Mouse (Mus musculus) adrenal gland, postnatal 25 days (tissue): ENCODE measurements around the gene Hspa1b. TPM values are rescaled to one million over a fixed set of nuclear protein-coding genes. Genes with fewer than 3 reads are reported as not detected.
"Not testable (repeated sequence)": the region's sequence is repeated elsewhere in the genome, so short reads cannot be mapped to it uniquely, and the experiment has no call there.

ENCODE experiments used
- DNase-seq: peaks from one replicate; pipeline ENCODE4 v3.0.0; 2021; ENCODE audit warnings: mixed read lengths
- total RNA-seq: library from RNA; stranded (reverse); gene quantifications from 2 replicates; pipeline ENCODE4 v1.2.3, GENCODE M21; 2021

Gene Hspa1b
- total RNA-seq, 1 experiment from 2014 or later = 29.0 TPM

DNA sequence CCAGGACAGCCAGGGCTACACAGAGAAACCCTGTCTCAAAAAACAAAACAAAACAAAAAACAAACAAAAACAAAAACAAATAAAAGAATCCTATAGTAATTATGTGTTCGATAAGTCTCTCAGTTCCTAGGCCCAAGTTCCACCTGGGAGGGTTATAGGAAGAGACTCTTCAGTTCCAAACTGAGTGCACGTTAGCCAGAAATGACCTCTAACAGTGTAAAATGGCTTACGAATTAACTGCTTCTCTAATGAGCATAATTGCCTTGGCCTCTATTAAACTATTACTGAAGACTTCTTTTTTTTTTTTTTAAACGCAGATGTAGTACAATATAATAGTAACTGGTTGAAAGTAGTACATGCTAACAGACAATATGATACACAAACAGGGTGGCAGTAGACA is 5.1 kb downstream of the Hspa1b start:
- no peak for DNase-seq

- DNase-seq = no peak
Observed at GRCm38 (mm10) chr17:34953258-34953657, 5.8 kb downstream of the Hspa1b start.

DNA sequence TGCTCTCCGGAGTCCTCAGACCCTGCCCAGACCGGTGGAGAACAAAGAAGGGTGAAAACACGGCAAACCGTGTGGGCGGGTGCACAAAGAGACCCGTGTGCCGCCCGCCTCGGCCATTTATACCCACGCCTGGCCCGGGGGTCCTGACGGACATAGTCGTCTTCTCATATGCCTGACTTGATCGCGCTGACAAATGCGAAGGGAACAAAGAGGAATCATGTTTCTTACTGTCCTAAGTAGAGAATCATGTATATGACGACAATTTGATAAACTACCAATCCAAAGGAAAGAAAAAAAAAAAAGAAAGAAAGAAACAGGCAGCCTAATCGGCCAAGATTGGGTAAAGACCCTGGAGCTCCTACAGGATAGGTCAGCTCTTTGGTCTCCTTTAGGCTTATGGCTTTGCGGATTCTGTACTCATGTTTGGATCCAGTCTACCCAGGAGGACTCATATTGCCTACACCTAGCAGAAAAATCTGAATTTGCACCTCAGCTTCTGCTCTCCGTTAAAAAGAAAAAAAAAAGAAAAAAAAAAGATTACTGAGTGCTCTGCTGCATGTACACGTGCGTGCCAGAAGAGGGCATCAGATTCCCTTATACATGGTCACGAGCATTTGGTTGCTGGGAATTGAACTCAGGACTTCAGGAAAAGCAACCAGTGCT is 6.5 kb downstream of the Hspa1b start:
- peak; percentile 80 for DNase-seq

- DNase-seq = no peak
Observed at GRCm38 (mm10) chr17:34951636-34952377, 7.2 kb downstream of the Hspa1b start.

DNA sequence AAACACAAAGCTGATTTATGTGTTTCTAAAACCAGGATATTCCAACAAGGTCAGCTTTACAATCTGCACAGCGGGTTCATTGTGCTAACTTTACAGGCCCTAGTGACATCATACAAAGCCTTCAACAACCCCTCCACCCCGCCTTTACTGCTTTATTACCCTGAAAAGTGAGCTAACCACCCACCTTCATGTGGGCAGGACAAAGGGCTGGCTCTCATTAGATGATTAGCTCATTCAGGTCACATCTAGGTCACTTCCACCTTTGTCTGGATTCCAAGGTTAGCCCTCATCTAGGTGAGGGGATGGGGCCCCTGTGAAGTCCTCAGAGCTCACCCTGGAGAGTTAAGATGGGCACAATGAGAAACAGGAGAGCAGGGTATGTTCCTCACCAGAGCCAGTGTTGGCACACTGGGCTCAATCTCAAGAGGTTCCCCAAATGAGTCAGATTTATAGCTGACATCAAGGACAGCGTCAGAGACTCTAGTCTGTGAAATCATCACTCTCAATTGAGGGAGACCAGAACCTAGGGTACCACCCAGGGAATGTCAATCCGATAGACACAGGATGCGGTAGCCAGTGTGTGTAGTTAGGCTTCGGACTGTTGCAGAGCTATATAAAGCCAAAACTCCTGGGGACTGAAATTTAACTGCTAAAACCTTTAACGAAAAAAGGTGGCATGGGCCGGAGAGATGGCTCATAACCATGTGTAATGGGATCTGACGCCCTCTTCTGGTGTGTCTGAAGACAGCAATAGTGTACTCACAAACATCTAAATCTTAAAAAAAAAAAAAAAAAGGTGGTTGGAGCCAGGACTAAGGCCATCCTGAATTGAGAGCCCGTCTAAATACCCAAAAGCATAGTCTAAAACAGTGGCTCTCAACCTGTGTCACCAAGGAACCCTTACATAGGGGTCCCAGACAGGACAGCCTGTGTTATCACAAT is 8.3 kb downstream of the Hspa1b start:
- no peak for DNase-seq

DNA sequence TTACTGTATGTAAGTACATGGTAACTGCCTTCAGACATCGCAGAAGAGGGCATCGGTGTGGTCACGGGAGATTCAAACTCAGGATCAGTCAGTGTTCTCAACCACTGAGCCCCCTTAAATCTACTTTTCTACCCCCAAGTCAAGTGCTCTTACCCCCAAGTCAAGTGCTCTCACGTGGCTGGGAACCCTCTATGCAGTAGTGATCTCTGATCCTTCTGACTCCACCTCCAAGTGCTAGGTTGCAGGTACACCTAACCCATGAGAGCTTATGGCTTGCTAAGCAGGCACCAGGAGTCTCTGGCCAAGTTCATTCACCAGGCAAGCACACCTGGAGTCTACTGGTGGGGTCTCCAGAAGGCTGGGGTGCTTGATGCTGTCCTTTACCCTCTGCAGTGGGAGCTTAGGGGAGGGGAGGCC is 9.5 kb downstream of the Hspa1b start:
- DNase-seq = no peak

DNA sequence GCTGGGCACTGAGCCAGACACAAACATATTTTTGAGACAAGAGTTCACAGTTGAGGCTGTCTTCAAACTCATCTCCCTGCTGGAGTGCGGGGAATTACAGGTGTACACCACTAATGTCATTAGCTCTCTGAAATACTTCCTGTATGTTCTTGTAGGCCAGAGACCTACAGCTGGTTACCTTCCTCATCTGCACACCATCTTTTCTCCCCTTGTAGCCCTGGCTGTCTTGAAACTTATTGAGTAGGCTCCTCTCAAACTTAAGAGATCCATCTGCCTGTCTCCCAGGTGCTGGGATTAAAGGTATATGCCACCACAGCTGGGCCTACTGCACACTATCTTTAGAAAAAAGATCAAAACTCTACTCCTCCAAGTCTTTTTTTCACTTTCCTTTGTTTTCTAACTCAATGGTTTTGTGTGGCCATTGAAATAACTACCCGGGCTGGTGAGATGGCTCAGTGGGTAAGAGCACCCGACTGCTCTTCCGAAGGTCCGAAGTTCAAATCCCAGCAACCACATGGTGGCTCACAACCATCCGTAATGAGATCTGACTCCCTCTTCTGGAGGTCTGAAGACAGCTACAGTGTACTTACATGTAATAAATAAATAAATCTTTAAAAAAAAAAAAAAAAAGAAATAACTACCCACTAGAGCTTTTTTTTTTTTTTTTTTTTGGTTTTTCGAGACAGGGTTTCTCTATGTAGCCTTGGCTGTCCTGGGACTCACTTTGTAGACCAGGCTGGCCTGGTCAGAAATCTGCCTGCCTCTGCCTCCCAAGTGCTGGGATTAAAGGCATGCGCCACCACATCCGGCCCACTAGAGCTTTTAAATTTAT is 10.1 kb downstream of the Hspa1b start:
- not testable (repeated sequence) for DNase-seq

DNA sequence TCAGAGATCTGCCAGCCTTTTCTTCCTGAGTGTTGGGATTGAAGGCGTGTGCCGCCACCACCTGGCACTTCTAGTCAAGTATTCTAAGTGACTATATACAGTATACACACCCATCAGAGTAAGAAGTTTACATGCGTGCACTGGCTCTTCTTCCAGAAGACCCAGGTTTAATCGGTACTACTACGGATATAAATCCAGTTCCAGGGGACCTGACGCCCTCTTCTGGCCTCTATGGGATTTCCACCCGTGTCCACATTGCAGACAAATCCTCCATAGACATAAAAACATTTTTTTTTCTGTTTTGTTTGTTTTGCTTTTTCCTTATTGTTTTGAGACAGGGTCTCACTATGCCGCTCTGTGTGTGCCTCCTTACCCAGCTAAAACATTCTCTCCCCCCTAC is 11.4 kb downstream of the Hspa1b start:
- no peak for DNase-seq

DNA sequence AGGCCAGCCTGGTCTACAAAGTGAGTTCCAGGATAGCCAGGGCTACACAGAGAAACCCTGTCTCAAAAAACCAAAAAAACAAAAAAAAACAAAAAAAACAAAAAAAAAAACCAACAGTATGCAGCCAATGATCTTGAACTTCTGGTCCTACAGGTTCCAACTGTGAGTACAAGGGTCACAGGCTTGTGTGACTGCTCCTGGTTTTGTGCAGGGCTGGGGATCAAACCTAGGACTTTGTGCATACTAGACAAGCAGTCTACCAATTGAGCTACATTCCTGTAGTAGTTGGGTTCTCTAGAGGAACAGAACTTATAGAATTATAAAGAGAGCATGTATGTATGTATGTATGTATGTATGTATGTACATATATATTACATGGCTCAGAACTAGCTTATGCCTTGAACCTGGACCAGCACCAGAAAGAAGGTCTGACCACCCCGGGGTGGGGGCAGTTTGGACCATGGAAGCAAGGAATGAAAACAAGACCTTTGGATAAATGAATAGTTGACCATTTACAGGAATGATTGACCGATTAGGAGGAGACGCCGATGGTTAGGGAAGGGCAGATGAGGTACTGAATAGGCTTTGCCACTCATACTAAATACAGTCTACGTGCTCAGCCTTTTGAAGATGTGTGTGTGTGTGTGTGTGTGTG is 12.4 kb downstream of the Hspa1b start:
- DNase-seq = no peak

DNA sequence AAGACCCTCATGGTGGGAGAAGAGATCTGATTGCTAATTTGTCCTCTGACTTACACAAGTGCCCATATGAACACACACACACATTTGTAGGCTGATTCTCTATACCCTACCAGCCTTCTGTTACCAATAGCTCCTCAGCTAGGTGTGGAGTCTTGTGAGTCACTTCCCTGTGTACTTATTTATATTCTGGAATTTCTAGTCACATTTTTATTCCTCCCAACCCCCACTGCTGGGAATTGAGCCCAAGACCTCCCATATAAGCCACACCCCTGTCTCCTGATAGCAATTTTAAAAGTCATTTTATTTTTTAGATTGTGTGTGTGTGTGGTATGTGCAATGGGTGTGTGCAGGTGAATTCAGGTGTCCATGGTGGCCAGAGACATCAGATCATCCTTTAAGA is 14.7 kb downstream of the Hspa1b start:
- DNase-seq = no peak

GRCm38 (mm10) chr17:34943128-34943815 is 15.8 kb downstream of the Hspa1b start:
- DNase-seq = no peak

- DNase-seq = no peak
Observed at GRCm38 (mm10) chr17:34941344-34942041, 17.5 kb downstream of the Hspa1b start.

- DNase-seq = no peak
Observed at GRCm38 (mm10) chr17:34937960-34938505, 21.0 kb downstream of the Hspa1b start.

DNA sequence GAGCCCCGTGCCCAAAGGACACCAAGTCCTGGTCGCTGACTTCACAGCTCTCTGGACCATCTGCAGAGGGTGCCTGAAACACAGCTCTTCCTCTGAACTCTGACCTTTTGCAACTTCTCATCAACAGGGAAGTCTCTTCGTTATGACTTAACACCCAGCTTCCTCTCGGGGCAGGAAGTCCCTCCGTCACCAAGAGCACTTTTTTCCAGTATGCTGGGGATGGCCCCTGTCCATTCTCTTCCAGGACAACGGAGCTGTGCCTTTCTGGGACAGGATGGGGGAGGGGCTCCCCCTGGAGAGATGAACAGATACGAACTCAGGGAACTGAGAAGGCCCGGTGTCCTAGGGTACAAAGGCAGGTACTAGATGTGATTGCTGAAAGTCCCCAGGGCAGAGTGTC is 24.2 kb downstream of the Hspa1b start:
- no peak for DNase-seq

GRCm38 (mm10) chr17:34934031-34934430 is 25.0 kb downstream of the Hspa1b start:
- DNase-seq = no peak

- no peak for DNase-seq
Observed at GRCm38 (mm10) chr17:34932287-34932686, 26.8 kb downstream of the Hspa1b start.

DNA sequence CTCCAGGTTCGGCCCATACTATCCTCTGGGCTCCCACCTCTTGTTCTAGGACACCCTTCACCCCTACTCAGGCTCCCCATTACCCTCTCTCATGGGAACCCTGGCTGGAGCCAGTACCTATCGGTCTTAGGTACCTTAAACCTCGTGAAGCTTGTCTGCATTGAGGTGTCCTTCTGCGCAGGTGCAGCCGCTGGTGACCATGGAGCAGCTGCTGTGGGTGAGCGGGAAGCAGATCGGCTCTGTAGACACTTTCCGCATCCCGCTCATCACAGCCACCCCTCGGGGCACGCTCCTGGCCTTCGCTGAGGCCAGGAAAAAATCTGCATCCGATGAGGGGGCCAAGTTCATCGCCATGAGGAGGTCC is 27.3 kb downstream of the Hspa1b start:
- no peak for DNase-seq

DNA sequence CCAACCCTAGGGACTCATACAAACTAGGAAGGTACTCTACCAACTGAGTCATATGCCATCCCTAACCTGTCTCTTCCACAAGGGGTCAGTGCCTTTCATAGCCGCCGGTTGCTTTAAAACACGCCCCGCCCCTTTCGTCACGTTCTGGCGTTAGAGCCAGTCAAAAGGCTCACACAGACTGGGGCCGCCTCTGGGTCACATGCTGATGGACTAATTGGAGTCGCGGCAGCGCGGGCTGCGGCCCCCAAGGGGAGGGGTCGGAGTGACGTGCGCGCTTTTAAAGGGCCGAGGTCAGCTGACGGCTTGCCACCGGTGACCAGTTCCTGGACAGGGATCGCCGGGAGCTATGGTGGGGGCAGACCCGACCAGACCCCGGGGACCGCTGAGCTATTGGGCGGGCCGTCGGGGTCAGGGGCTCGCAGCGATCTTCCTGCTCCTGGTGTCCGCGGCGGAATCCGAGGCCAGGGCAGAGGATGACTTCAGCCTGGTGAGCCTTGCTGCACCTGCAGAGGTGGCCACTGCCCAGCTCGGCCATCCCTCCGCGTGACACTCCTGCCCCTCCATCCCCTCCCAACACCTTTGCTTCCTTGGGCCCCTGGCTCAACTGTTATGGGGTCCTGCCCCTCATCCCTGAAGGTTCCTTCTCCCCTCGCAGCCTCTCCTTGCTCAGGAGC is 27.8 kb downstream of the Hspa1b start, which contains the start of gene Neu1:
TSS of gene Neu1 (plus strand) at position 193 of the 674 bp plus-strand sequence.
- peak; percentile 97 for DNase-seq

DNA sequence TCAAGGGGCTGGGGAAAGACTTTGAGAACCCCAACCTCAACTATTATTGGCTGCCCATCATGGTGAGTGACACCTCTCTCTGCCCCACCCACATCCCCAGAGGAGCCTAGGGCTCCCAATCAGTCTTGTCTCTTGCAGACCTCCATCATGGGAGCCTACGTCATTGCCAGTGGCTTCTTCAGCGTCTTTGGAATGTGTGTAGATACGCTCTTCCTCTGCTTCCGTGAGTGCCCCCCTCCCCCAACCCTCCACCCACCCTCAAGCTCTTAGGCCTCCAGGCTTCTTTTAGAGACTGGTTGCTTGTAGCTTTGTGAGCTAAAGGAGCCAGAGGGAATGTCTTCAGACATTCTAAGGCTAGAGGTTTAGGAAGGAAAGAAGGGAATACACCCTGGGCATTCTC is 30.2 kb downstream of the Hspa1b start:
- no peak for DNase-seq
